Mouse (Mus musculus) bone marrow macrophage, adult 2 months (primary cell): Measurements from ENCODE around the gene Ppp2r5a.

Experiments used
- CTCF ChIP-seq: IDR thresholded peaks from 2 replicates; pipeline ENCODE4 v1.5.1; 2012; ENCODE audit warnings: low read depth, mild to moderate bottlenecking, low read length, moderate library complexity
- POLR2A ChIP-seq: IDR thresholded peaks from 2 replicates; pipeline ENCODE4 v1.6.1; 2012; ENCODE audit warnings: mild to moderate bottlenecking, low read depth, low read length, borderline replicate concordance

- TF ChIP-seq CTCF: no peak
- no peak for TF ChIP-seq POLR2A
Observed at GRCm38 (mm10) chr1:191380843-191381242, 22.2 kb downstream of the Ppp2r5a start.
